Mouse (Mus musculus) neural tube, embryonic 14.5 days (tissue): ENCODE measurements around the gene Mre11a. TPM values are rescaled to one million over a fixed set of nuclear protein-coding genes. Genes with fewer than 3 reads are reported as not detected.
A peak's percentile ranks its signal among the peaks of the same experiment; 100 is the strongest.

Source experiments
- ATAC-seq: fragments of 200-750 bp; cut with Nextera tagmentation; 2 replicates; pipeline ENCODE4 v1.8.0; 2017; ENCODE audit warnings: low read depth, mild to moderate bottlenecking, moderate TSS enrichment, moderate library complexity
- H3K27ac ChIP-seq: fragments of 300-500 bp; sonication (generic); 2 replicates; pipeline ENCODE4 v1.5.1; 2014; ENCODE audit warnings: low read depth, mild to moderate bottlenecking, control low read depth, low read length, moderate library complexity, mixed read lengths
- H3K27me3 ChIP-seq: fragments of 300-500 bp; sonication (generic); 2 replicates; pipeline ENCODE4 v1.6.1; 2014; ENCODE audit warnings: low read length; ENCODE audit not compliant: control insufficient read depth, insufficient read depth
- H3K36me3 ChIP-seq: fragments of 300-500 bp; sonication (generic); 2 replicates; pipeline ENCODE4 v1.6.1; 2014; ENCODE audit warnings: low read length, mixed read lengths; ENCODE audit not compliant: control insufficient read depth, insufficient read depth
- H3K4me1 ChIP-seq: fragments of 300-500 bp; sonication (generic); 2 replicates; pipeline ENCODE4 v1.6.1; 2014; ENCODE audit warnings: low read length; ENCODE audit not compliant: control insufficient read depth, insufficient read depth
- H3K4me2 ChIP-seq: fragments of 300-500 bp; sonication (generic); 2 replicates; pipeline ENCODE4 v1.6.1; 2014; ENCODE audit warnings: mild to moderate bottlenecking, low read depth, low read length, control low read depth
- H3K4me3 ChIP-seq: fragments of 300-500 bp; sonication (generic); 2 replicates; pipeline ENCODE4 v1.5.1; 2014; ENCODE audit warnings: low read depth, low read length, control low read depth, mixed read lengths
- H3K9ac ChIP-seq: fragments of 300-500 bp; sonication (generic); replicated peaks from 2 replicates; pipeline ENCODE4 v1.6.1; 2014; ENCODE audit warnings: low read depth, mild to moderate bottlenecking, control low read depth, low read length, mixed read lengths
- H3K9me3 ChIP-seq: fragments of 300-500 bp; sonication (generic); 2 replicates; pipeline ENCODE4 v1.6.1; 2016; ENCODE audit warnings: low read length; ENCODE audit not compliant: control insufficient read depth
- WGBS: fragments of 180-500 bp; shearing (Covaris S2); extraction: QIAGEN DNeasy Blood & Tissue Kit; methylation state at CpG from one replicate; pipeline ENCODE4 v1.1.7; 2014; 5-methylcytosine and 5-hydroxymethylcytosine counted together
- polyA plus RNA-seq: library from polyadenylated mRNA; unstranded; fragments of >200 nt; fragmentation: Nextera tagmentation; extraction: Ambion mirVana; gene quantifications from 2 replicates; pipeline ENCODE4 v1.2.1, GENCODE M21; 2014

Gene Mre11a
- polyA plus RNA-seq = 15.2 and 15.6 TPM in 2 replicates

DNA sequence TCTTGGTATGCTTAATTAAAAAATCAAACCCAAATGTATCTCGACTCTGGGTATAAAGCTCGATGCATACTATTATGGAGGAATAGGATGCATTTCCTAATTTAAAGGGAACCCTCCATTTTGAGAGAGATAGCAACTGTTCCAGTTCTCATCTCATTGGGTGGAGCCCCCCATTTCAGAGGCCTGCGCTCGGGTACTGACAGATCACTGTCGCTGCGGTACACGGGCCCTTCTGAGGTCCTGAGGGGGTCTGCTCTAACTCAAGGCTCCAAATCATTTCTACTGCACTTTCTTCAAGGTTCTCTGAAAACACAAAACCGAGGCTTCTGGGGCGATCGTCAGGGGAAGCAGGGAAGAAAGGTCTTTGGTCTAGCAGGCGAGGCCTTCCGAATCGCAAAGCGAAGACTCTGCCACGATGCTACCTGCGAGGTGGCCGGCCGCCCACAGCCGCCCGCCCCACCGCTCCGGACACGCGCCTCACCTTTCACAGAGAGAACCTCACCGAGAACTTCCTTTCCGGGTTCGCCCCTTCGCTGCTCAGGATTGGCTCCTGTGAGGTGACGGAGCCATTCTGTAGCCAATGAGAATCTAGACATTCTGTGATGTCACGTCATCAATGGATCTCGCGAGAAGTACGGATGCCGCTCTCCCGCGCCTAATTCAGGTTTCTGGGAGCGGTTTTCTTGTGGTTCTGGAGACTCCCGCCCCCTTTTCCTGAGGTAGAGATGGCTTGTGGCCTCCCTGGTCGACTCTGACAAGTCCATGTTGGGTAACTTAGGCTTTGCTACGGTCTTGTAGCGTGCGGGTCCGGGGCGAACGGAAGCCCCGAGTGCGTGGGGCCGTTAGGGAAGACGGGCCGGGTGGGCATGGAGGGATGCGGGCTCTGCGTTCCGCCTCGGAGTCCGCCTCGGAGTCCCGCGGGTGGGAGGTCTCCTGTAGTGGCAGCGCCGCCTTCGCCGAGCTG is at the start of gene Mre11a, which contains the start of gene Ankrd49:
TSS of gene Mre11a (plus strand) at position 616 of the 964 bp plus-strand sequence.
TSS of gene Ankrd49 (minus strand) at position 818 of the 964 bp plus-strand sequence.
- peak; percentile 99 for ATAC-seq
- WGBS = under 1% methylated on average over 62 of the region's 62 CpGs
- H3K4me1 ChIP-seq = peaks cover 6% of the 10 kb centered on the region; the same call in 1 of the 2 replicates
- H3K27ac ChIP-seq = peak within 1 kb of the TSS; percentile 95
- H3K4me3 ChIP-seq = peak within 1 kb of the TSS; percentile 76
- H3K36me3 ChIP-seq = peaks cover 19% of the 10 kb centered on the region
- H3K9me3 ChIP-seq = no peaks in the 10 kb centered on the region
- H3K4me2 ChIP-seq = peak within 1 kb of the TSS; percentile 95
- peak within 1 kb of the TSS; percentile 83 for H3K9ac ChIP-seq
- no peaks in the 10 kb centered on the region for H3K27me3 ChIP-seq

GRCm38 (mm10) chr9:14739498-14740150 is 44.8 kb upstream of the Mre11a start:
- Histone ChIP-seq H3K4me2 (no peak overlapping the region), H3K27me3 (no peaks in the 10 kb centered on the region), H3K36me3 (no peaks in the 10 kb centered on the region), H3K4me3 (no peak overlapping the region), H3K9ac (no peak overlapping the region), H3K27ac (no peak overlapping the region), H3K4me1 (no peaks in the 10 kb centered on the region), H3K9me3 (no peaks in the 10 kb centered on the region)
- WGBS = 80% methylated on average over 4 of the region's 4 CpGs
- ATAC-seq = no peak

DNA sequence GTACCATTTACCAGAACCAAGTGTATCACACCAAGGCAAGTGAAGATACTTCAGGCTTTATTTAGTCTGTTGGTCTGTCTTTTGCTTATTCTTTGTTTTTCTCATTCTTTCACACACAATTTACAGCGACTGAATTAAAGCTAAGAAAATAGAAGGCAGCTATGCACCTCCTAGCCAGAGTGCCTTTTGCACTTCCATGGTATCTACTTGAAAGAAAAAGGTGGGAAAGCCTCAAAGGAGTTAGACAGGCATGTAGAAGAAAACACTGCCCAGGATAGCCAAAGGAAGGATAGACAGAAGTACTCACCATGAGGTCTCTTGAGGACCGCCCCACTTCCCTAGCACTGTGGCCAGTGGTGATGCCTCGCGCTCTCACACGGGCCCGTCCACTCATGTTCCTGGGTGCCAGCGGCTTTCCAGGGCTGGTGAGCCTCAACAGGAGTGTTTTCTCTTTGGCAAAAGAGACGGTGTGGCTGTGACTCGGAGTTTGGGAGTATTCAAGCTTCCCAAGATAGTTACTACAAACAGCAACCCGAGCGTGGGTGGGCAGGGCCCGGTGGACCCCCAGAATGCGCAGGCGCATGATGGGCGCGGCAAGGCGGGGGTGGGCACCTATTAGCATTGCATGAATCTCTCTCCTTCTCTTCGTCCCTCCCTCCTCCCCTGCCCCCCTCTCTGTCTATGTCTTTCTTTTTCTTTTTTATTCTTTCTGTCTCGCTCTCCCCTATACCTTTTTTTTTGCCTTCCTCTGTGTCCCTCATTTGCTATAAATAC is 44.1 kb upstream of the Mre11a start, which contains the start of gene Piwil4:
TSS of gene Piwil4 (minus strand) at position 583 of the 774 bp plus-strand sequence.
- H3K9me3 ChIP-seq = no peaks in the 10 kb centered on the region
- H3K9ac ChIP-seq = no peak within 1 kb of the TSS
- H3K27me3 ChIP-seq = no peaks in the 10 kb centered on the region
- no peak within 1 kb of the TSS for H3K4me3 ChIP-seq
- H3K4me1 ChIP-seq = no peaks in the 10 kb centered on the region
- H3K4me2 ChIP-seq = no peak within 1 kb of the TSS
- no peak for ATAC-seq
- H3K36me3 ChIP-seq = no peaks in the 10 kb centered on the region
- H3K27ac ChIP-seq = no peak within 1 kb of the TSS
- WGBS = 88% methylated on average over 19 of the region's 19 CpGs

DNA sequence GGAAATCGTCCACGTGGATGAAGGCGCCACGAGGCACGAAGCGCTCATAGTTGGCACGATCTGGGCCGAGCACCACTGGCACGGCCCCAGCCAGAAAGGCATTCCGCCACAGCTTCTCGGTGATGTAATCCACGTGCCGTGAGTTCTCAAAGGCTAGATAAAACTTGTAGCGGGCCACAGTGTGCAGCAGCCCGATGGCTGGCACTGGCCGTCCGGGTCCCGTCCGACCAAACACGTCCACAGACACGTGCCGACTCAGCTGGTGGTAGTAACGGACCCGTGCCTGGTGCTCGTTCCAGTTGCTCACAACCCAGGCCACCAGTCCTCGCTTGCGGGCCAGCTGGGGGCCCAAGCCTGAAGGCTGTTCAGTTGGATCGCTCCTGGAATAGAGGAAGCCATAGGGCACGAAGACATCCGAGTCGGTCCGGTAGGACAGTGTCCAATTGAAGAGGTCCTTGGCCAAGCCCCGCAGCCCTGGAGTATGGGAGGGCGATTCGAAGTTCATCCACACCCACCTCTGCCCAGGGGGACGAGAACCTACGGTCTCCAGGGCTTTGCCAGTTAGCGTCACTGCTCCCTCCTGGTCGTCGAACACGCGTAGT is 33.5 kb upstream of the Mre11a start:
- Histone ChIP-seq H3K9ac (peak overlapping the region; percentile 66), H3K4me3 (peak overlapping the region; percentile 46), H3K27ac (no peak overlapping the region), H3K4me2 (peak overlapping the region; percentile 91), H3K27me3 (no peaks in the 10 kb centered on the region), H3K36me3 (no peaks in the 10 kb centered on the region), H3K9me3 (no peaks in the 10 kb centered on the region), H3K4me1 (0 out of 2 replicates have a peak, but pooled peaks cover 6% of the 10 kb centered on the region)
- 56% methylated on average over 42 of the region's 42 CpGs for WGBS
- ATAC-seq = peak; percentile 6

DNA sequence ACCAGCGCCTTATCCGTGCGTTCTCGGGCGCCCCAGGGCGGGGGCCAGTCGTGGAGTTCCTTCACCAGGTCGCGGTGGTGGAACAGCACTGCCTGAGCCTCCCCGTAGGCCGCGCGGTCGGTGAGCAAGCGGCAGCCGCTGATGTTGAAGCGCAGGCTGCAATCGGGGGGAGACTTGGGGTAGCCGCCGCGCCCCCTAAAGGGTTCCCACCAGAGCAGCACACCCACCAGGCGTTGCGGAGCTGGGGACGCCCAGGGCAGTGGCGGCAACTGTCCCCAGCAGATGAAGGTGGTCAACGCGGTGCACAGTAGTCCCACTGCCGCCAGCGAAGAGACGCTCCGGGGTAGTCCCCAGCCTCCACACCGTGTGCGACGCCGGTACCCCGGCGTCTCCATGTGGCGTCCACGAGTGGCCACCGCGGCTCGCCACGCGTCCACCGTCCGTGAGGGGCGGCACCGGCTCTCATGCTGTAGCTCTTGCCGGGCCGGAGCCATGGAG is 32.9 kb upstream of the Mre11a start:
- WGBS = under 1% methylated on average over 50 of the region's 50 CpGs
- no peaks in the 10 kb centered on the region for H3K9me3 ChIP-seq
- peak; percentile 87 for ATAC-seq
- H3K27me3 ChIP-seq = no peaks in the 10 kb centered on the region
- 0 out of 2 replicates have a peak, but pooled peaks cover 6% of the 10 kb centered on the region for H3K4me1 ChIP-seq
- H3K4me3 ChIP-seq = peak overlapping the region; percentile 46
- H3K9ac ChIP-seq = peak overlapping the region; percentile 66
- no peak overlapping the region for H3K27ac ChIP-seq
- H3K36me3 ChIP-seq = no peaks in the 10 kb centered on the region
- peak overlapping the region; percentile 91 for H3K4me2 ChIP-seq

GRCm38 (mm10) chr9:14752001-14752522 is 32.4 kb upstream of the Mre11a start, which contains the start of gene Fut4:
TSS of gene Fut4 (minus strand) at chr9:14752393.
- H3K9ac ChIP-seq = peak within 1 kb of the TSS; percentile 66
- 1% methylated on average over 28 of the region's 28 CpGs for WGBS
- no peak within 1 kb of the TSS for H3K27ac ChIP-seq
- H3K36me3 ChIP-seq = no peaks in the 10 kb centered on the region
- H3K4me1 ChIP-seq = 0 out of 2 replicates have a peak, but pooled peaks cover 6% of the 10 kb centered on the region
- no peaks in the 10 kb centered on the region for H3K27me3 ChIP-seq
- peak within 1 kb of the TSS; percentile 91 for H3K4me2 ChIP-seq
- peak; percentile 85 for ATAC-seq
- no peaks in the 10 kb centered on the region for H3K9me3 ChIP-seq
- peak within 1 kb of the TSS; percentile 46 for H3K4me3 ChIP-seq

- ATAC-seq = no peak
- 0 out of 2 replicates have a peak, but pooled peaks cover 6% of the 10 kb centered on the region for H3K4me1 ChIP-seq
- H3K4me3 ChIP-seq = no peak overlapping the region
- H3K9me3 ChIP-seq = no peaks in the 10 kb centered on the region
- H3K36me3 ChIP-seq = no peaks in the 10 kb centered on the region
- H3K9ac ChIP-seq = no peak overlapping the region
- H3K27ac ChIP-seq = no peak overlapping the region
- H3K27me3 ChIP-seq = no peaks in the 10 kb centered on the region
- H3K4me2 ChIP-seq = no peak overlapping the region
These were observed 30.5 kb upstream of the Mre11a start for GRCm38 (mm10) chr9:14753947-14754346.

GRCm38 (mm10) chr9:14754469-14754868 is 30.0 kb upstream of the Mre11a start:
- Histone ChIP-seq H3K36me3 (no peaks in the 10 kb centered on the region), H3K27ac (no peak overlapping the region), H3K4me1 (0 out of 2 replicates have a peak, but pooled peaks cover 6% of the 10 kb centered on the region), H3K27me3 (no peaks in the 10 kb centered on the region), H3K9me3 (no peaks in the 10 kb centered on the region), H3K4me2 (no peak overlapping the region), H3K9ac (no peak overlapping the region), H3K4me3 (no peak overlapping the region)
- ATAC-seq = no peak
- 90% methylated on average over 3 of the region's 3 CpGs for WGBS
